Mouse (Mus musculus): ENCODE measurements around the gene Syt9.

DNA sequence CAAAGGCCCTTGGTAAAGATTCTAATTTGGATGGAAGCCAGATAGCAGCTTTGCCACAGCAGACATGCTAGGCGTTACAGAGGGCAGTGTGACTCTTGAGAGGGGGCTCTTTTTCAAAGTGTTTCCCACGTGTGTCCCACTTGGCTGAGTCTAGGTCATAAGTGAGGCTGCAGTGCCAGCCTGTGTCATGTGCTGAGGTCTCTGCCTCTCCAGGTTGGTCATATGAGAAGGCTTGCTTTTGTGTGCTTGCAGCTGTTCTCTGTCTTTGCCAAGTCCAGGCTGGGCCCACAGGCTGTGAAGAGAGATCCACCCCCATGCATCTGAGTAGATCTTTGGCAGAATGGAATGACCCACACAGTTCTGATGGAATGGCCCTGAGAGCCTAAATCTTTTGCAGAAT is 222.1 kb downstream of the Syt9 start:
- TF ChIP-seq CTCF (IDR thresholded peaks at IDR 0.05; ENCODE audit: borderline replicate concordance, insufficient read depth, low read length) (no peak), POLR2A (IDR thresholded peaks at IDR 0.05; ENCODE audit: low read depth, low read length) (no peak)

Measured in embryonic fibroblast, embryonic 13.5 days (primary cell).